Mouse (Mus musculus) CH12.LX (cell line): ENCODE measurements around the gene March10. TPM values are rescaled to one million over a fixed set of nuclear protein-coding genes. Genes with fewer than 3 reads are reported as not detected.

ENCODE experiments used
- DNase-seq: peaks from one replicate; pipeline ENCODE4 v3.0.0-alpha.2; 2013; ENCODE audit errors: extremely low read depth
- H3K27ac ChIP-seq: 2 replicates; pipeline ENCODE4 v1.5.1; 2012; ENCODE audit warnings: low read depth, mild to moderate bottlenecking, control low read depth, moderate library complexity; ENCODE audit not compliant: insufficient read depth
- H3K27me3 ChIP-seq: replicated peaks from 2 replicates; pipeline ENCODE3; 2012; ENCODE audit warnings: inconsistent platforms
- H3K36me3 ChIP-seq, 2 experiments: replicated peaks in 1 of 2; 2 replicates each; pipeline versions ENCODE3 to v1.6.1; 2012; ENCODE audit warnings: inconsistent platforms in 1 of 2, low read length in 1 of 2, mild to moderate bottlenecking in 1 of 2, mixed read lengths in 1 of 2, moderate library complexity in 1 of 2; ENCODE audit not compliant: control insufficient read depth in 1 of 2, insufficient read depth in 1 of 2
- H3K4me1 ChIP-seq, 2 experiments: 2 replicates each; pipeline ENCODE4 v1.6.1; 2012; ENCODE audit warnings: inconsistent platforms in 1 of 2, moderate library complexity in 1 of 2; ENCODE audit not compliant: insufficient read depth in 2 of 2, control insufficient read depth in 1 of 2
- H3K4me2 ChIP-seq: 2 replicates; pipeline ENCODE4 v1.6.1; 2012; ENCODE audit warnings: low read depth, mild to moderate bottlenecking, control low read depth; ENCODE audit not compliant: poor library complexity, insufficient read depth, severe bottlenecking
- H3K4me3 ChIP-seq, 3 experiments: fragments of 150-350 bp in 1 of 3; sonication (generic) in 1 of 3; replicated peaks in 1 of 3; 2 replicates each; pipeline versions ENCODE3 to v1.5.1; 2011 to 2012; ENCODE audit warnings: low read depth in 2 of 3, low read length in 2 of 3, mild to moderate bottlenecking in 2 of 3, moderate library complexity in 2 of 3, control low read depth in 1 of 3, improper control_type of control experiment in 1 of 3, inconsistent platforms in 1 of 3, mixed read lengths in 1 of 3; ENCODE audit not compliant: poor library complexity in 1 of 3
- H3K79me2 ChIP-seq: replicated peaks from 2 replicates; pipeline ENCODE4 v1.6.1; 2012; ENCODE audit warnings: mild to moderate bottlenecking, moderate library complexity; ENCODE audit not compliant: control insufficient read depth, poor library complexity, insufficient read depth, severe bottlenecking; ENCODE audit errors: extremely low read depth
- H3K9ac ChIP-seq: 2 replicates; pipeline ENCODE4 v1.6.1; 2012; ENCODE audit warnings: low read depth, mild to moderate bottlenecking, control low read depth, moderate library complexity; ENCODE audit not compliant: insufficient read depth
- H3K9me3 ChIP-seq: replicated peaks from 2 replicates; pipeline ENCODE3; 2012; ENCODE audit warnings: low read length, inconsistent platforms, mixed read lengths
- BHLHE40 ChIP-seq: IDR thresholded peaks from 2 replicates; pipeline ENCODE4 v1.6.1; 2011; ENCODE audit warnings: mild to moderate bottlenecking, low read depth, low read length, improper control_type of control experiment
- CTCF ChIP-seq, 2 experiments: IDR thresholded peaks in 1 of 2; conservative IDR thresholded peaks in 1 of 2; 2 replicates each; pipeline ENCODE4 v1.5.1; 2011 to 2012; ENCODE audit warnings: low read depth in 2 of 2, low read length in 2 of 2, improper control_type of control experiment in 1 of 2, inconsistent platforms in 1 of 2, mild to moderate bottlenecking in 1 of 2, moderate library complexity in 1 of 2
- E2F4 ChIP-seq: IDR thresholded peaks from 2 replicates; pipeline ENCODE4 v1.6.1; 2011; ENCODE audit warnings: low read depth, low read length, improper control_type of control experiment; ENCODE audit not compliant: insufficient replicate concordance
- ELF1 ChIP-seq: IDR thresholded peaks from 2 replicates; pipeline ENCODE4 v1.6.1; 2014; ENCODE audit warnings: low read depth, mild to moderate bottlenecking, inconsistent platforms, low read length, improper control_type of control experiment
- EP300 ChIP-seq: IDR thresholded peaks from 2 replicates; pipeline ENCODE4 v1.6.1; 2011; ENCODE audit warnings: low read length, improper control_type of control experiment
- ETS1 ChIP-seq: conservative IDR thresholded peaks from 2 replicates; pipeline ENCODE4 v1.6.1; 2012; ENCODE audit warnings: low read depth, mild to moderate bottlenecking, inconsistent platforms, low read length, improper control_type of control experiment, moderate library complexity
- GABPA ChIP-seq: IDR thresholded peaks from 2 replicates; pipeline ENCODE4 v1.6.1; 2012; ENCODE audit warnings: low read depth, low read length, improper control_type of control experiment, inconsistent platforms; ENCODE audit not compliant: insufficient replicate concordance
- HCFC1 ChIP-seq: IDR thresholded peaks from 2 replicates; pipeline ENCODE4 v1.6.1; 2012; ENCODE audit warnings: low read depth, mild to moderate bottlenecking, inconsistent platforms, low read length, improper control_type of control experiment
- JUN ChIP-seq: IDR thresholded peaks from 2 replicates; pipeline ENCODE4 v1.6.1; 2011; ENCODE audit warnings: low read depth, mild to moderate bottlenecking, low read length, improper control_type of control experiment, moderate library complexity; ENCODE audit not compliant: insufficient read depth
- KAT2A ChIP-seq: IDR thresholded peaks from 2 replicates; pipeline ENCODE4 v1.6.1; 2012; ENCODE audit warnings: low read length, improper control_type of control experiment, inconsistent platforms; ENCODE audit not compliant: insufficient replicate concordance
- MAZ ChIP-seq: IDR thresholded peaks from 2 replicates; pipeline ENCODE4 v1.6.1; 2012; ENCODE audit warnings: low read depth, mild to moderate bottlenecking, inconsistent platforms, low read length, improper control_type of control experiment, moderate library complexity
- PAX5 ChIP-seq: IDR thresholded peaks from 2 replicates; pipeline ENCODE4 v1.6.1; 2012; ENCODE audit warnings: low read length, inconsistent platforms, mixed read lengths
- POLR2A ChIP-seq: IDR thresholded peaks from 2 replicates; pipeline ENCODE4 v1.6.1; 2011; ENCODE audit warnings: low read depth, mild to moderate bottlenecking, improper control_type of control experiment, low read length
- POLR2AphosphoS2 ChIP-seq: IDR thresholded peaks from 2 replicates; pipeline ENCODE4 v1.6.1; 2011; ENCODE audit warnings: low read depth, low read length, improper control_type of control experiment
- RAD21 ChIP-seq: IDR thresholded peaks from 2 replicates; pipeline ENCODE4 v1.6.1; 2011; ENCODE audit warnings: low read depth, mild to moderate bottlenecking, low read length, improper control_type of control experiment, moderate library complexity
- RCOR1 ChIP-seq: conservative IDR thresholded peaks from 2 replicates; pipeline ENCODE4 v1.6.1; 2012; ENCODE audit warnings: low read depth, mild to moderate bottlenecking, inconsistent platforms, low read length, improper control_type of control experiment
- SIN3A ChIP-seq: IDR thresholded peaks from 2 replicates; pipeline ENCODE4 v1.6.1; 2012; ENCODE audit warnings: low read length, improper control_type of control experiment, inconsistent platforms
- TBP ChIP-seq: conservative IDR thresholded peaks from 2 replicates; pipeline ENCODE4 v1.6.1; 2011; ENCODE audit warnings: low read depth, low read length, improper control_type of control experiment
- UBTF ChIP-seq: IDR thresholded peaks from 2 replicates; pipeline ENCODE4 v1.6.1; 2012; ENCODE audit warnings: low read depth, mild to moderate bottlenecking, inconsistent platforms, low read length, improper control_type of control experiment, moderate library complexity
- USF1 ChIP-seq: IDR thresholded peaks from 2 replicates; pipeline ENCODE4 v1.6.1; 2014; ENCODE audit warnings: low read depth, mild to moderate bottlenecking, inconsistent platforms, low read length, improper control_type of control experiment
- ZMIZ1 ChIP-seq: IDR thresholded peaks from 2 replicates; pipeline ENCODE4 v1.6.1; 2012; ENCODE audit warnings: low read depth, mild to moderate bottlenecking, inconsistent platforms, low read length, improper control_type of control experiment
- dilution Hi-C: fragments of 300-500 bp; cut with MboI; formaldehyde crosslinking; loops from 2 replicates; pipeline ENCODE4 v1.14.3; 2020; ENCODE audit warnings: low sequenced_read_pairs; ENCODE audit not compliant: extremely low pct_unique_long_range_greater_than_20kb, extremely low pct_ligation_motif_present
- in situ Hi-C: fragments of 300-500 bp; cut with MboI; formaldehyde crosslinking; loops from 3 replicates; pipeline ENCODE4 v1.14.3; 2019; ENCODE audit warnings: low sequenced_read_pairs, low pct_ligation_motif_present, low pct_unique_long_range_greater_than_20kb, mixed read lengths
- polyA plus RNA-seq: library from polyadenylated mRNA; unstranded; fragments of >175 nt; gene quantifications from 2 replicates; pipeline ENCODE4 v1.2.1, GENCODE M21; 2012; ENCODE audit warnings: low read depth; ENCODE audit not compliant: insufficient read length
- total RNA-seq, 2 experiments: library from RNA; depleted of rRNA; stranded (reverse); fragments of 300-350 nt in 1 of 2; fragments of >200 nt in 1 of 2; gene quantifications; 2 replicates each; pipeline ENCODE4 v1.2.3; 2012 to 2014

March10 gene
- total and polyA plus RNA-seq, 3 experiments = not detected

DNA sequence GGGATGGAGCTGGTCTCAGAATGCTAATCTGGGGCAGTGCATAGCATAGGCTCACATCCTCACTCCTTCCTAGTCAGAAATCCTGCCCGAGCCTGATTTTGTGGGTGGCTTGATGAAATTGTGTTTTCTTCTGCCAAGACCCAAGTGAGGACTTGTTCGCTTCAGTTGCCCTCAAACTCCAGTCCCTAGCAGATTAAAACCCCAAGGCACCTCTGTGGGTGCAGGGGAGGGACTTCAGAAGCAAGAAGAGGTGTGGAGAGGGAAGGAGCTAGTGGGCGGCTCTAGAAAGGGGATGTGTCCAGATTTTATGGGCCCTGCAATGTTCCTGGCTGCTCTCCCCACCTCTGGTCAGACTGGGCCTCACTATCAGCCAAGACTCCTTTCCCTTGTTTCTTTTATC is 125.4 kb downstream of the March10 start:
- H3K9me3 ChIP-seq = no peaks in the 10 kb centered on the region
- H3K9ac ChIP-seq = no peak overlapping the region
- H3K36me3 ChIP-seq = no peaks in the 10 kb centered on the region
- dilution Hi-C loops = no loop called here
- no peaks in the 10 kb centered on the region for H3K79me2 ChIP-seq
- H3K27me3 ChIP-seq = no peaks in the 10 kb centered on the region
- no peak overlapping the region for H3K4me2 ChIP-seq
- H3K4me1 ChIP-seq = 0 out of 4 replicates have a peak, but pooled peaks cover 0 to 2% of the 10 kb centered on the region in 2 experiments
- DNase-seq = no peak
- in situ Hi-C loops = no loop called here
- TF ChIP-seq PAX5 (no peak), SIN3A (no peak), UBTF (no peak), USF1 (no peak), CTCF (conservative IDR thresholded peaks at IDR 0.05 in 1 of 2, IDR thresholded peaks at IDR 0.05 in 1 of 2; ENCODE audit: low read depth in 2 of 2, low read length in 2 of 2) (no peak), ELF1 (no peak), TBP (no peak), BHLHE40 (no peak), HCFC1 (no peak), POLR2A (no peak), ZMIZ1 (no peak), ETS1 (no peak), GABPA (no peak)
- no peak overlapping the region for H3K4me3 ChIP-seq
- H3K27ac ChIP-seq = no peak overlapping the region

DNA sequence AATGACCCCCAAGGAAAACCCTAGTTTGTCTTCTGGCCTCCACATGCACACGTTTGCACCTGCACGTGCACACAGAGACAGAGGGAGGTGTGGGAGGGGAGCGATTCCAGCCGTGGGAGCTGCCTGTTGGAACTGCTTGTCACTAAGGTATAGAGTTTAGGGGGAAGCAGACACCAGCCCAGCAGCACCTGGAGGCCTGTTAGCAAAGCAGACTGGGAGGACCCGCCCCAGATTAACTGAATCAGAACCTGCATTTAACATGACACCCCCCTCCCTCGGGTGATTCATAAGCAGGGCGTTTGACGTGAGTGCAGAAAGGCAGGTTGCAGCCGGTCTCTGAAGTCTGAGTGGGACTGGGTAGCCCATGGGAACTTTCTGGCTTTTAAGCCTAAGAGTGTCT is 126.6 kb downstream of the March10 start:
- H3K9ac ChIP-seq = no peak overlapping the region
- no peak overlapping the region for H3K27ac ChIP-seq
- no peak overlapping the region for H3K4me2 ChIP-seq
- H3K79me2 ChIP-seq = no peaks in the 10 kb centered on the region
- no peaks in the 10 kb centered on the region for H3K9me3 ChIP-seq
- no peak for DNase-seq
- no peaks in the 10 kb centered on the region for H3K36me3 ChIP-seq
- in situ Hi-C loops (no loop called here), dilution Hi-C loops (no loop called here)
- H3K4me3 ChIP-seq = no peak overlapping the region
- TF ChIP-seq MAZ = no peak
- TF ChIP-seq KAT2A = no peak
- TF ChIP-seq RCOR1 = no peak
- TF ChIP-seq JUN = no peak
- TF ChIP-seq RAD21 = no peak
- no peak for TF ChIP-seq EP300
- TF ChIP-seq PAX5 = no peak
- no peak for TF ChIP-seq ELF1
- no peak for TF ChIP-seq E2F4
- no peak for TF ChIP-seq HCFC1
- TF ChIP-seq POLR2AphosphoS2 = no peak
- no peaks in the 10 kb centered on the region for H3K27me3 ChIP-seq
- H3K4me1 ChIP-seq = 0 out of 4 replicates have a peak, but pooled peaks cover 0 to 2% of the 10 kb centered on the region in 2 experiments
